15 mouse cellular contexts compared by ENCODE assay signal in the genomic region with DNA sequence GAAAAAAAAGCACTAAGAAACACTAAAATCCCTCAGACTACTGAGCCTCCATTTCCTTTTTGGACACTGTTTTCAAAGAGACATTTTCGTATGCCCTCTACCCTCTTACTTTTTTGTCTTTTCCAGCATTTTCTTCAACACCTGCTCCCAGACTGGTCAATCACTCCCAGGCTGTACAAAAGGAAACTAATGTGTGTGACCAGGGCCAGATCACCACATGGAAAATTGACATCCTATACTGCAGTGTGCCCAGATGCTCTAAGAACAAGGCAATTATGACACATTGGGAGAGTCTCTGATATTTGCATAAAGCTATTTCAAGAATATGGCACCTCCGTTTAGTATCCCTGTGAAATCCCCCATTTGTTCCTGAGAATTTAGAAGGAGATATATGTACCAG.
"Had no signal": no experiment of that assay in that cellular context is flagged by ENCODE, and none has a peak within 500 bp of the region (broad histone marks: within the 10 kb centered on the region; RNA-seq: fewer than 3 reads in every experiment).

No protein-coding gene starts in this region.

- H3K27ac ChIP-seq: neural tube, embryonic 15.5 days; stomach, embryonic 15.5 days; stomach, postnatal 0 days had no signal

- H3K4me1 ChIP-seq: neural tube, embryonic 15.5 days; stomach, embryonic 15.5 days had no signal

- DNase-seq: retina, postnatal 1 day; right cerebral cortex, adult 18-20 months; right cerebral cortex, postnatal 14 days; right cerebral cortex, postnatal 25 days; right cerebral cortex, postnatal 4 days; spleen, adult 18-20 months; thymus, adult 18-20 months; thymus, adult 2 months; thymus, postnatal 14 days; thymus, postnatal 25 days; thymus, postnatal 36 days; thymus, postnatal 4 days had no signal

- H3K36me3 ChIP-seq: neural tube, embryonic 15.5 days; stomach, embryonic 15.5 days had no signal

- H3K4me2 ChIP-seq: neural tube, embryonic 15.5 days; stomach, embryonic 15.5 days had no signal

- H3K27me3 ChIP-seq: neural tube, embryonic 15.5 days; stomach, embryonic 15.5 days had no signal

- H3K9ac ChIP-seq: neural tube, embryonic 15.5 days; stomach, embryonic 15.5 days had no signal

- H3K9me3 ChIP-seq: neural tube, embryonic 15.5 days; stomach, embryonic 15.5 days had no signal

- H3K4me3 ChIP-seq: neural tube, embryonic 15.5 days; stomach, embryonic 15.5 days had no signal
